Mouse (Mus musculus) cerebellum, adult 18-20 months (tissue): ENCODE measurements at regions not wholly inside any gene's neighbourhood (a gene's known extent, or its start where the extent isn't known, plus 50 kb on each side); places are given as distances from the start of the nearest gene placed in this dataset.

Source experiments
- DNase-seq, 2 experiments: peaks; one replicate each; pipeline ENCODE4 v3.0.0; 2021

GRCm38 (mm10) chrX:145672776-145673175 is 167.8 kb upstream of the Amot start:
- DNase-seq = peak; percentile 2 to 9

- no peak for DNase-seq
Observed at GRCm38 (mm10) chrX:145651647-145652046, 146.7 kb upstream of the Amot start.

- no peak for DNase-seq
Observed at GRCm38 (mm10) chrX:145619649-145620048, 114.7 kb upstream of the Amot start.

- DNase-seq = no peak
Observed at GRCm38 (mm10) chrX:145602085-145602484, 97.1 kb upstream of the Amot start.

- no peak for DNase-seq
Observed at GRCm38 (mm10) chrX:145590733-145591132, 85.8 kb upstream of the Amot start.

DNA sequence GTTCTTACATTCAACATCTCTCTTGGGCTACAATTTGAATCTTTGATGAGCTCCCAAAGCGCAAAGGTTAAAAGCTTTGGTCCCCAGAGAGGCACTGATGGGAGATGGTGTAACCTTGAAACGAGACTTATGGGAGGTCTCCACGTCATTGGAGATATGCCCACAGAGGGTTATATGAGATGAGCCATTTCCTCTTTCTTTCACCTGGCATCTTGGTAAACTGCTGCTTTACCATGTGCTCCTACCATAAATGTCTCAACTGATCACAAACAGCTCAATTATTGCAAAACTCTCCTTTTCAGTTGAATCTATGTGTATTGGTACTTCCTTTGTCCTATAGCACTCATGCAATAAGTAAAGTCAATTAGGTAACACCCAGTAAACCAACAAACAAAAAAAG is 62.5 kb upstream of the Amot start:
- no peak for DNase-seq

DNA sequence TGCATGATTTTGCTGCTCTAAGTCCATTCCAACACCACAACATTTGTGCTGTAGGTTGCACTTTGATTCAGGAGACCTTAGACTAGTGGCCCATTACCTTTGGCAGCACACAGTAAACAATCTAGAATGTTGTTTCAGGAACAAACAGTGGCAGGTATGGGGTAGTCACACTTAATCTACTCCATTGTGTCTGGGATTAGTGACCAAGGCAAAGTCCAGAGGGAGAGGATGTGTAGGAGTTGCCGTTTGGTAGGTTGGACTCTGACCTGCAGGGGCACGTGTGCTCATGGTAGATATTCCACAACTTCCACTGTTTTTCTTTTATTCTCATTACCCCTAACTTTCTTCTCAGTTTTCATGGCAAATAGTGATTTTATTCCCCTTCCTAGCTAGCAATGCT is 62.1 kb upstream of the Amot start:
- DNase-seq = no peak

DNA sequence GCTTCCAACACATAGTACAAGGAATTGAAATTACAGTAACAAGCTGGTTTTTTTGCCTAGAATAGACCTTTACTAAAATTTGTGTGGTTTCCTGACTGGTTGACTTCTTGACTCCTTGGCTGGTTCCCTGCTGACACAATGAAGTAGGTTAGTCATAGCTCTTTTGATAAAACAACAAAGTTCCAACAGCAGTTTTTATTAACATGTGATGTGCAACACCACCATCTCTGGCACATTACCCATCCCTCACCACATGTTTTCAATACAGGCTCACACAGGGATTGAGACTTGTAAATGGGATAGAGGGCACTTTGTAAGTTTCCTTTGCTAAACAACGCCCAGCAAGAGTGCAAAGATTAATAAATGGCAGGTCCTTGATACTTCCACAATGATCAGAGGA is 53.9 kb upstream of the Amot start:
- no peak for DNase-seq
